Mouse (Mus musculus) bone marrow, adult 2 months (tissue): ENCODE data around the gene Kcnk5. TPM values are rescaled to one million over a fixed set of nuclear protein-coding genes. Genes with fewer than 3 reads are reported as not detected.

ENCODE experiments used
- H3K27ac ChIP-seq: fragments of 200-500 bp; 2 replicates; pipeline ENCODE4 v1.5.1; 2012; ENCODE audit warnings: low read depth, mild to moderate bottlenecking, control low read depth, inconsistent platforms, low read length; ENCODE audit not compliant: control insufficient read depth, poor library complexity, insufficient read depth
- H3K4me1 ChIP-seq: fragments of 200-500 bp; 2 replicates; pipeline ENCODE4 v1.6.1; 2011; ENCODE audit warnings: low read length; ENCODE audit not compliant: control insufficient read depth, insufficient read depth
- H3K4me3 ChIP-seq: fragments of 200-500 bp; replicated peaks from 2 replicates; pipeline ENCODE3; 2011; ENCODE audit warnings: mild to moderate bottlenecking, low read depth, low read length, control low read depth; ENCODE audit not compliant: control insufficient read depth
- CTCF ChIP-seq: fragments of 200-500 bp; IDR thresholded peaks from 2 replicates; pipeline ENCODE4 v1.5.1; 2011; ENCODE audit warnings: low read length, control low read depth; ENCODE audit not compliant: control insufficient read depth, insufficient read depth
- POLR2A ChIP-seq: fragments of 200-500 bp; IDR thresholded peaks from 2 replicates; pipeline ENCODE4 v1.6.1; 2011; ENCODE audit warnings: low read depth, mild to moderate bottlenecking, control low read depth, low read length, borderline replicate concordance; ENCODE audit not compliant: control insufficient read depth
- WGBS: fragments of 180-500 bp; shearing (Covaris S2); methylation state at CpG from one replicate; pipeline ENCODE4 v1.1.7; 2018; 5-methylcytosine and 5-hydroxymethylcytosine counted together
- polyA plus RNA-seq: library from polyadenylated mRNA; stranded (reverse); fragments of >200 nt; gene quantifications from 2 replicates; pipeline ENCODE4 v1.2.4, GENCODE M21; 2011; ENCODE audit warnings: low replicate concordance; ENCODE audit not compliant: missing spikeins, insufficient read depth, insufficient read length

Gene Kcnk5
- polyA plus RNA-seq, 1 experiment, result 5.4 TPM

DNA sequence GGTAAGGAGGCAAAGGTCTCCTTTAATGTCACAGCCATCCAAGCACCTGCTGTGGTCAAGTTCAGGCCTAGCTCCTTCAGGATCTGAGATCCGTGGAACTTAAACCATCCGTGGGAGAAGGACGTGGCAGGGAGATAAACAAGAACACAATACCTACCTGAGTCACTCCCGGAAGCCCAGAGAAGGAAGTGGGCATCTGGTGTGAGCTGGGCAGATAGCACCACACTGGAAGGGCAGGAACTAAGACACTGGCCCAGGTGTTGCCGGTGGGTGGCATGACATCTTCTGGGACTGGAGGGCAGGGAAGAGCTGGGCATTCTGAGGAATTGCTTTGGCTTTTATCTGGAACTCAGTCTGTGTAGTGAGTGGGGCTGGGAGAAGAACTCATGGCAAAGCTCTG, 41.6 kb upstream of the Kcnk5 start:
- H3K4me1 ChIP-seq, result no peaks in the 10 kb centered on the region
- TF ChIP-seq CTCF (no peak), POLR2A (no peak)
- no peak overlapping the region for H3K27ac ChIP-seq
- H3K4me3 ChIP-seq, result no peak overlapping the region
- 3% methylated on average over 5 of the region's 5 CpGs for WGBS

DNA sequence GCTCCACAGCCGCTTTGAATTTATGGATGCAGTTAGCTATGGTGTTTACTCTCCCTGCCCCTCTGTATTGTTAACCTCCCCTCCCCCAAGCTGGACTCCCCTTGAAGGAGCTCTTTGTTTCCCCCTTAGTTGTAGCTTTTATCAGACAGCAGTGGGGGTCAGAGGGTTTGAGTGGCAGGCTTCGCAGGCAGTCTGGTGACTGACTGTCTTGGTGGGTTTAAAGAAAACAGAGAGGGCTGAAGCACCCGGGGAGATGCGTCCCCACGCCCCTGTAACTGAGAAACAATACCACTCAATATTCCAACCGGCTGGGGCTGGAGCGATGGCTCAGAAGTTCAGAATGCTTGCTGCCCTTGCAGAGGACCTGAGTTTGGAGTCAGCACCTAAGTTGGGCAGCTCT, 39.5 kb upstream of the Kcnk5 start:
- H3K4me3 ChIP-seq, result no peak overlapping the region
- TF ChIP-seq CTCF, result no peak
- TF ChIP-seq POLR2A, result no peak
- H3K4me1 ChIP-seq, result no peaks in the 10 kb centered on the region
- WGBS, result 87% methylated on average over 7 of the region's 7 CpGs
- no peak overlapping the region for H3K27ac ChIP-seq

DNA sequence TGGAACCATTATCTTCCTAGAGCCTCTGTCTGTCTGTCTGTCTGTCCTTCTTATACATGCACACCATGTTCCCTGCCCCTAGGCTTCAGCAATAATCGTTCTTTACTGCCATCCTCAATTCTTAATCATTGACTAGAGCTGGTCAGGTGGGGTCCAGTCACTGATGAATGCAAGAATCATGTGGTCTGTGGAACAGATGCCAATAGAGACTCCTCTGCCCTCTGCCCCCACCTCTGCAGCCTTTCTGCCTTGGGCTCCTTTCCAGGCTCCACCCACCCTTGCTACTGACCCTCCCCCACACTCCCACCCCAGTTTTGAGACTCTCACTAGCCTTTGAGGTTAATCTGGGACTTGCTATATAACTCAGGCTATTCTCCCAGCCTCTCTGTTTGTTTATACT, 38.2 kb upstream of the Kcnk5 start:
- Histone ChIP-seq H3K4me1 (no peaks in the 10 kb centered on the region), H3K27ac (no peak overlapping the region), H3K4me3 (no peak overlapping the region)
- TF ChIP-seq CTCF (no peak), POLR2A (no peak)
- 69% methylated on average over 1 of the region's 1 CpGs for WGBS

DNA sequence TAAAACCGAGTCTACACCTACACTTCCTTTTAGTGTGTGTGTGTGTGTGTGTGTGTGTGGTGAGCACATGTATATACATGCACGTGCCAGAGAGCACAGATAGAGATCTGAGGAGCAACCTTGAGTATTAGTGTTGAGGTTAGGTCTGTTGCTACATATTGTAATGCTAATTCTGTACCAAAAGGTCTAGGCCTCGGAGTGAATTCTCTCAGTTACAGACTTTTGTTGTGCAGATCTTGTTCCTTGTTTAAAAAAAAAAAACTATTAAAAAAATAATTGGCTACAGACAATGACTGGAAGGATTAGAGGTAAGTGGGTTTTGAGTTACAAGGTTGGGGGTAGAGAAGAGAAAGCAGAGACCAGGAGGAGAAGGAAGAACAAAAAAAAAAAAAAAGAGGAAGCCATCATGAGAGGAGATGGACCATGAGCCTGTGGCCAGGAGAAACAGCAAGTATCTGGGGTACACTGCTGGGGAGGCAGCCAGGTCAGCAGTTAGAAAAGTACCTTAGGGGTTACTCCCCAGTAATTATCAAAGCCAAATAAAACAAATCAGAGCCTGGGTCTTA, 35.8 kb upstream of the Kcnk5 start:
- Histone ChIP-seq H3K4me1 (no peaks in the 10 kb centered on the region), H3K27ac (no peak overlapping the region), H3K4me3 (no peak overlapping the region)
- WGBS, result 29% methylated on average over 3 of the region's 3 CpGs
- no peak for TF ChIP-seq POLR2A
- no peak for TF ChIP-seq CTCF

DNA sequence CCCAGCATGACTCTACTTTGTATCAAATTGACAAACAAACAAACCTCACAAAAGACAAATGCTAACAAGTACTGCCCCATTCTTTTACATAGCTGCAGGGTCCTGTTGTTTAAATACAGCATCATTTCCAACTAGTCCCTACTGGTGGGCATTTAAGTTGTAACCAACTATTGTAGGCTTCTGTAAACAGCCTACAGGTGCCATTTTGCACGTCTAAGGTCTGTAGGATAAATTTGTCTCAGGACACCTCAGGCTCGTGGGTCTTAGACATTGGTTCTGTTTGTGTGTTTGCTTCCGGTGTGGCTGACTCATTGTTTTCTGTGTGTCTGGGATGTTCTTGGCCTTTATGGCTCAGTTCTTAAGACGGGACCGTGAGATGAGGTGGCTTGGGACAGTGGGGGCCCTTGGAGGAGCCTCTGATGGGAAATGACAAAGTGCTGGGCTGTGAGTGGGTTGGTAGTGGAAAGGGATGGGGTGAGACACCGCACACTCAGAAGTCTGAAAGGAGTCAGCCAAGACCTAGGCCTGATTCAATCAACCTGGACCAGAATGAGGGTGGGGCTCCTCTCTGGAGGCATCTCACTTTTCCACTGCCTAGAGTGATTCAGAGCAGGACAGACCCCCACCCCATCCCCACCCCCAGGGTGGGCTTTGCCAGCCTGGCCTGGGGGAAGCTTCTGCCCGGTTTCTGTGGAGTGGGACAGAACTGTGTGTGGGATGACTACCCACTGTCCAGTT, 35.1 kb upstream of the Kcnk5 start:
- WGBS, result 76% methylated on average over 7 of the region's 7 CpGs
- H3K4me3 ChIP-seq, result no peak overlapping the region
- no peaks in the 10 kb centered on the region for H3K4me1 ChIP-seq

DNA sequence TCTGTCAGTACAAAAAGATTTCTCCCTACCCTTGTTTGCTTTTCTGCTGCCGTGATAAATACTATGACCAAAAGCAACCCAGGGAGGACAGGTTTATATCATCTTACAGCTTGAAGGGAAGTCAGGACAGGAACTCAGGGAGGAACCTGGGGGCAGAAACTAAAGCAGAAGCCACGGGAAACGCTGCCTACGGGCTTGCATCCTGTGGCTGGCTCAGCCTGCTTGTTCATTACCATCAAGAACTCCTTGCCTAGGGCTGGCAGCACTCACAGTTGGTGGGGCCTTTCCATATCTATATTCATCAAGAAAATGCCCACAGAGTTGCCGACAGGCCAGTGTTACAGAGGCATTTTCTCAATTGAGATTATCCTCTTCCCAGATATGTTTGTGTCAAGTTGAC, 34.2 kb upstream of the Kcnk5 start:
- 3% methylated on average over 5 of the region's 5 CpGs for WGBS
- Histone ChIP-seq H3K27ac (no peak overlapping the region), H3K4me1 (no peaks in the 10 kb centered on the region), H3K4me3 (no peak overlapping the region)
- TF ChIP-seq CTCF (no peak), POLR2A (no peak)

More for the DNA sequence above, 35.1 kb upstream of the Kcnk5 start:
- no peak for TF ChIP-seq CTCF
- no peak for TF ChIP-seq POLR2A
- H3K27ac ChIP-seq, result no peak overlapping the region

DNA sequence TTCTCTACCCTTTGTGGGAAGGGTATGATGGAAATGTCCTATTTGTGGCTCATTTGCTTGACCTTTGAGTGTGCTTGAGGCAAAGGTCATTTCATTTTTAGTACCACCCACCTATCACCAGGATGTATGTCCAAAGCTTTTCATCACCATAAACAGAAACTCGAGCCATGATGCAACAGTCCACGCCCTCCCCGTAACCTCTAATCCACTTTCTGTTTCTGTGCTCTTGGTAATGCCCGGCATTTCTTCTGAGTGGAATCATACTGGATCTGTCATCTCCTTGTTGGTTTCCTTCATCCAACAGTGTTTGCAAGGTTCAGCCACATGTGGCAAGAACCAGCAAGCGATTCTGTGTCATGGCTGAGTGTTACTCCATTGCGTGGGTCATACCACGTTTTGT, 32.5 kb upstream of the Kcnk5 start:
- Histone ChIP-seq H3K4me1 (no peaks in the 10 kb centered on the region), H3K27ac (no peak overlapping the region), H3K4me3 (no peak overlapping the region)
- TF ChIP-seq POLR2A, result no peak
- TF ChIP-seq CTCF, result no peak
- 68% methylated on average over 7 of the region's 7 CpGs for WGBS

DNA sequence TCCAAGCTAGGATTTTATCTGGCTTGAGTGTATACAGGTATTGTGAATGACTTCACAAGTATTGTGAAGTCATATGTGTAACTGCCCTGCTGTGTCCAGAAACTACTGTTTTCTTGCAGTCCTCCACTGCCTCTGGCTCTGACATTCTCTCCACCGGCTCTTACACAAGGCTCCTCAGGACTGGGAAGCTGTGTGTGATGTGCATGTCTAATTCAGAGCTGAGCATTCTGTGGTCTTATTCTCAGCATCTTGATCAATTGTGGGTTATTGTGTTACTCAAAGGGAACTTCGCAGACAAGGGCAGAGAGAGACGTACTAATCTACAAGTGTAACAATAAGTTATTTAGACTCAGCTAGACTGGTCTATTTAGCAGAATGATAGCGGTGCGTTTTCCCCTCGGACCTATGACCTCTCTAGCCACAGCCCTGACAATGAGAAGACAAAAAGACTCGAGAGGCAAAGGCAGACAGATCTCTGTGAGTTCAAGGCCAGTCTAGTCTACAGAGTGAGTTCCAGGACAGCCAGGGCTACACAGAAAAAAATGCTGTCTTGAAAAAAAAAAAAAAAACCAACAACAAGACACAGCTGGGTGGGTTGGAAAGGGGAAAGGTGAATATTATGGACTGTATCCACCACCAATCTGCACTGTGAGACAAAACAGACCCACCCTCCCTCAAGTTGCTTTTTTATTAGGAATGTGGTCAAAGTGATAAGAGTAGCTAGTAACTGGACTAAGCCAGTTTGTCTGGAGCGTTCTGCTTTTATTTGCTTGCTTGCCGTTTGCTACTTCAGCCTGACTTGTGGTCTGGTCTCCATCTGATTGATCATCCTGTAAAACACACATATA, 30.4 kb upstream of the Kcnk5 start:
- WGBS, result 74% methylated on average over 9 of the region's 9 CpGs
- Histone ChIP-seq H3K4me1 (no peaks in the 10 kb centered on the region), H3K4me3 (no peak overlapping the region), H3K27ac (no peak overlapping the region)
- TF ChIP-seq POLR2A (no peak), CTCF (no peak)
